Mouse (Mus musculus) gastrocnemius, adult 8-10 months (tissue): ENCODE results near the gene Dlk1. TPM values are rescaled to one million over a fixed set of nuclear protein-coding genes. Genes with fewer than 3 reads are reported as not detected.
"Not testable (repeated sequence)": the region's sequence is repeated elsewhere in the genome, so short reads cannot be mapped to it uniquely, and the experiment has no call there.

ENCODE experiments used
- DNase-seq, 2 experiments: peaks; one replicate each; pipeline ENCODE4 v3.0.0; 2022; ENCODE audit warnings: low spot score in 2 of 2
- total RNA-seq, 4 experiments: library from RNA; stranded (reverse); gene quantifications; 2 replicates each; pipeline ENCODE4 v1.2.4; 2022

Dlk1 gene
- total RNA-seq, 4 experiments from 2014 or later = 0.56 to 1.9 (median 0.95) TPM

DNA sequence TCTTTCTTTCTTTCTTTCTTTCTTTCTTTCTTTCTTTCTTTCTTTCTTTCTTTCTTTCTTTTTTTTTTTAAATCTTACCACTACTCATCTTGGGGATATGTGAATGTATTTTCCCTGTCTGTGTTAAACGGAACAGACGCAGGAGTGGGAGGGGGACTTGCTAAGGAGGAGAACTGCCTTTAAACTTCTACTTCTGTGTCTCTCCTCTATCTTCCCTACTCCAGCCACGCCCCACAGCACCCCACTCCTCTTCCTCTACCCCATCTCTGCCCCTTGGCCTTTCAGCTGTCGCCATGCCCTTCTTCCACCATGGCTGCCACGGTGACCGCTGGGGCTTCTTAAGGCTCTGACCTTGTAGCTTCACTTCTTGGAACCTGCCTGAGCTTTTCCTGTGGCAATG, 14.2 kb upstream of the Dlk1 start:
- DNase-seq = no peak

GRCm38 (mm10) chr12:109439974-109440373, 12.6 kb upstream of the Dlk1 start:
- no peak for DNase-seq

GRCm38 (mm10) chr12:109441366-109441765, 11.3 kb upstream of the Dlk1 start:
- no peak for DNase-seq

DNA sequence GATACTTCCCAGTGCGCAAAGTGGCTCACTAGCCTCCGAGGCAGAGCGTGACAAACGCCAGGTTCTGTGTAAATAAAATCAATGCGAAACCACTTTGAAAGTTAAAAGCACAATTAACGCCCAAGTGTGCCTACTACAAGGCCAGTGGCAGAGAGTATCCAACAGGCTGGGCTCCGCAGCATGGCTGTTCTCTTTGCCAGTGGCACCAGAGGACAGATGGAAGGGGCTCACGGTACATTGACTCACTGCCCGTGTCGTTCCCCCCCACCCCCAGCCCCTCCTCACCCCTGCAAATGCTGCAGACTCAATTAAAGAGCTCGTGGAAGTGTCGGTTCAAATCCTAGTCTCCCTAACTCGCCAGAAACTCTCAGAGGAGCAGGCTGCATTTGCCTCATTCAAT, 10.5 kb upstream of the Dlk1 start:
- no peak for DNase-seq

- DNase-seq = no peak
Measured at GRCm38 (mm10) chr12:109443276-109443675, 9.3 kb upstream of the Dlk1 start.

GRCm38 (mm10) chr12:109444999-109445398, 7.6 kb upstream of the Dlk1 start:
- DNase-seq = no peak

DNA sequence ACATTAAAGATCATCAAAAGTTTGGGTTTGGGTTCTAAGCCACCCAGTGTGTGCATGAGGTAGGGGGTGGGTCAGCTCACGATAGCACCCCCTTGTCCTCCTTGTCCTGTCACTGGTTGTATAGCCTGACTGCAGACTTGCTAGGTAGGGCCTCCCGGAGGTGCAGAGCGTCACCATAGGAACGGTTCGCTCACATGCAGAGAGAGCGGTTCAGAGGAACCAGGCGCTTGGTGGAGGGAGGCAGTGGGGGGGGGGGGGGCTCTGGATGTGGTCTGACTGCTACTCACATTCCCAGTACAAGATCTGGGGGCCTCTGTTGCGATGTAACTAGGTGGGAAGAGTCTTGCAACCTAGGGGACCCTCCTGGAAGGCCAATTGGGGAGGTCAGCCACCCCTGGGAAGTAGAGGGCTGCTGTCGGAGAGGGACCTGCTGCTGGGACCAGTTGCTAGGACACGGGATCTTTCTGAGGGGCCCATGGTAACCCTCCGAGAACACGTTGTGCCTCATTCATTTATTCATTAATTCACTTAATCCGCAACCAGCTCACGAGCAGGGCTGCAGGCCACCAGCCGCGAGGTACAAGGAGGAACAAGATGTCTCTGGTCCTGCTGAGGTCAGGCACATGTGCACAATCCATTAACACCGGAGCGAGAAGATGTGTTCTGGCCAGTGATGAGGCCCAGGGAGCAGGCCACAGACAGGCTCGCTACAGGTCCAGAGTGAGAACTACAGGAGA, 7.0 kb upstream of the Dlk1 start:
- DNase-seq = no peak

- no peak for DNase-seq
Measured at GRCm38 (mm10) chr12:109446236-109446941, 6.2 kb upstream of the Dlk1 start.

GRCm38 (mm10) chr12:109449421-109450411, 2.9 kb upstream of the Dlk1 start:
- DNase-seq = no peak

GRCm38 (mm10) chr12:109453065-109453997, 708 bp downstream of the Dlk1 start:
- no peak for DNase-seq

GRCm38 (mm10) chr12:109454137-109454536, 1.5 kb downstream of the Dlk1 start:
- no peak for DNase-seq

DNA sequence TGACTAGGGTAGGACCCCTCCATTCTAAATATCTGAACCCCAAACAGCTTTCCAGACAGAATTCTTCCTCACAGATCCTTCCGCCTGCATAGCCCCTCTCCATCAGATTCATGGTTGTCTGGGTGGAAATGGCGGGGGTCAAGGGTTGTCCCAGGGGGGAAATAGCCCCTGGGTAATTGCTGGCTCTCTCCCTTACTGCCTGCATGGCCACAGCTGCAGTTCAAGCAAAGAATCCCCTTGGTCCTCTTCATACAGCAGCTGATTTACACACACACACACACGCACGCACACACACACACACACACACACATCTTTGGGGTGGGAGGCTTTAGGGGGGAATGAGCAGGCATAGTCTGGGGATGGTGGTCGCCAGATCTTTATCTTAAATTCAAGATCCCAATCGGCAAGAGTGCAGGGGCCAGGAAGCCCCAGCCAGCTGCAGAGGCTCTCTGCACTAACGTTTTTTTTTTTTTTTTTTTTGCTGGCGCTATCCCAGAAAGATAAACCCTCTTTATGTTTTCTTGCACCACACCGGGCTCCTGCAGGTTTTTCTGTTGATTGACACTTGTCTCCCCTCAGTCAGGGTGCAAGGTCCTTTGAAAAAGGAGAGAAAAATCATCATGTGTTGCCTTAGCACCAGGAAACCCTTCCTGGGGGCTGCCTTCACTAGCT, 4.0 kb downstream of the Dlk1 start:
- DNase-seq = no peak

- DNase-seq = no peak
Measured at GRCm38 (mm10) chr12:109457836-109458235, 5.2 kb downstream of the Dlk1 start.

- no peak for DNase-seq
Measured at GRCm38 (mm10) chr12:109458896-109459295, 6.3 kb downstream of the Dlk1 start.

- DNase-seq = no peak
Measured at GRCm38 (mm10) chr12:109459481-109460401, 7.1 kb downstream of the Dlk1 start.

DNA sequence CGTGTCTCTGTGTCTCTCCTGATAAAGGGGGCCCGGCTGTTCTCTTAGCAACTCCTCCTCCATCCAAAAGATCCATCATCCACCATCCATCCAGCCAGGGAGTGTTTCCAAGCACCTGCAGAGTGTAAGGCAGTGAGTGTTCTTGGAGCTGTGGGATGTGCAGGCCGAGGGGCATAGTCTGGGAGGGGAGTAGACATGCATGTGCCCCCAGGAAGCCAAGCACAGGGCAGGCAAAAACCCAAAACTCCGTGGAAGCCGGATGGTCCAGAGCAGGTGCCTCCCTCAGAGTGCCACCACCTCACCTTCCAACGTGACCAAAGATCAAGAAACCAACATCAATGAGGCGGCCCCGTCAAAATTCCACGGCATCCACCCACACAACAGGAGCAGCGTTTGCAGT, 10.0 kb downstream of the Dlk1 start:
- DNase-seq = no peak

DNA sequence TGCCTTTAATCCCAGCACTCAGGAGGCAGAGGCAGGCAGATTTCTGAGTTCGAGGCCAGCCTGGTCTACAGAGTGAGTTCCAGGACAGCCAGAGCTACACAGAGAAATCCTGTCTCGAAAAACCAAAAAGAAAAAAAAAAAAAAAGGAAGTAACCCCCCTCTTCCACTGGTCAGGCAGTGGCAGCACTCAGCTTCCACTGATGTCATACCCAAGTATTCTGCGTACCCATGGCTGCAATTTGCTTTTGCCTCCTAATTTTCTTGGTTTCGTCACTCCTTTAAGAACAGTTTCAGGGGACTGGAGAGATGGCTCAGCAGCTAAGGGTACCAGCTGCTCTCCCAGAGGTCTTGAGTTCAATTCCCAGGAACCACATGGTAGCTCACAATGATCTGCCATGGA, 14.8 kb downstream of the Dlk1 start:
- DNase-seq = not testable (repeated sequence)

DNA sequence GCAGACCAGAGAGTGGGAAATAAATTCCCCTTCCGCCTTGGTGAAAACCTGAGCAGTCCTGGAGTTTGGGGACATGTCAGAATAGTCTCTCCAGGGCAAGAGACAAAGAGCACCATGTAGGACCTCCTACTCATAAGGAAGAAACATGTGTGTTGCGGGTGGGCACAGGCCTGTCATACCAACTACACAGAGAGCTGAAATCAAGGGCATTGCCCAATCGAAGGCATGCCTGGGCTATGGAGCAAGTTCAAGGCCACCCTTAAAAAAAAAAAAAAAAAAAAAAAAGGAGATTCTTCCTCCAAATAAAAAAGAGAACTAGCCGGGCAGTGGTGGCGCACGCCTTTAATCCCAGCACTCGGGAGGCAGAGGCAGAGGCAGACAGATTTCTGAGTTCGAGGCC, 17.2 kb downstream of the Dlk1 start:
- no peak for DNase-seq

GRCm38 (mm10) chr12:109472627-109473026, 20.0 kb downstream of the Dlk1 start:
- no peak for DNase-seq
